ENCODE assay signal across 10 mouse cellular contexts in genomic region chr6:52174968-52175751, GRCm38 (mm10). TPM values are rescaled to one million over a fixed set of nuclear protein-coding genes. Genes with fewer than 3 reads are reported as not detected.
DNase-seq lines count a peak whose midpoint lies in the region; ATAC-seq and TF ChIP-seq lines count a peak whose summit lies in the region.
"Had no signal": no experiment of that assay in that cellular context is flagged by ENCODE, and none has a peak within 500 bp of the region (broad histone marks: within the 10 kb centered on the region; RNA-seq: fewer than 3 reads in every experiment).

No protein-coding gene starts in this region.

- H3K4me2 ChIP-seq in lung, postnatal 0 days (replicated peaks; ENCODE audit: low read depth, low read length): peak overlapping the region; percentile 62

- TF ChIP-seq CTCF in kidney, adult 2 months (conservative IDR thresholded peaks at IDR 0.05; ENCODE audit: insufficient read depth, insufficient read length, low read depth, low read length): no peak
- TF ChIP-seq CTCF in lung, postnatal 0 days (IDR thresholded peaks at IDR 0.05): no peak

- WGBS in kidney, adult 2 months: 15% methylated on average over 41 of the region's 41 CpGs
- whole genome bisulfite sequencing in lung, postnatal 0 days: 1% methylated on average over 35 of the region's 41 CpGs

- no peak for TF ChIP-seq POLR2A in kidney, adult 2 months (IDR thresholded peaks at IDR 0.05; ENCODE audit: low read depth, low read length)

- no peak for TF ChIP-seq EP300 in lung, postnatal 0 days (IDR thresholded peaks at IDR 0.05)

- no peaks in the 10 kb centered on the region for H3K9me3 ChIP-seq in lung, postnatal 0 days (ENCODE audit: low read length)

- H3K9ac ChIP-seq in lung, postnatal 0 days (replicated peaks; ENCODE audit: low read depth): peak overlapping the region; percentile 65

- peak overlapping the region; percentile 3; the same call in 1 of the 2 replicates for H3K27ac ChIP-seq in kidney, adult 2 months (ENCODE audit: insufficient read depth, low read depth, low read length)
- peak overlapping the region; percentile 89 for H3K27ac ChIP-seq in lung, postnatal 0 days (ENCODE audit: low read length)

- H3K4me3 ChIP-seq in kidney, adult 2 months (ENCODE audit: insufficient read depth, low read depth, low read length): peak overlapping the region; percentile 29
- H3K4me3 ChIP-seq in lung, postnatal 0 days (ENCODE audit: low read depth, low read length): peak overlapping the region; percentile 56

- ATAC-seq in lung, postnatal 0 days: peak; percentile 28
- no peak for ATAC-seq in CD4-positive, CD25-positive, alpha-beta regulatory T cell, adult 4 months

- no peaks in the 10 kb centered on the region for H3K36me3 ChIP-seq in kidney, adult 2 months (ENCODE audit: control insufficient read depth, insufficient read depth, low read length)
- no peaks in the 10 kb centered on the region for H3K36me3 ChIP-seq in lung, postnatal 0 days (ENCODE audit: insufficient read depth, low read length)

- peak; percentile 67 for DNase-seq in adrenal gland, adult 2 months
- no peak for DNase-seq in adrenal gland, postnatal 4 days (ENCODE audit: low spot score in 2 of 2)
- peak; percentile 91 for DNase-seq in embryo, embryonic 10.5 days (ENCODE audit: low spot score)
- peak; percentile 66 for DNase-seq in kidney, adult 2 months
- peak; percentile 82 for DNase-seq in lung, postnatal 0 days (ENCODE audit: low spot score)
- DNase-seq in urinary bladder, postnatal 36 days (ENCODE audit: low spot score in 2 of 2): no peak
- no peak for DNase-seq in right cerebral cortex, postnatal 36 days (ENCODE audit: low spot score in 2 of 2)
- DNase-seq: cerebellum, adult 18-20 months had no signal

- no peaks in the 10 kb centered on the region for H3K27me3 ChIP-seq in kidney, adult 2 months (replicated peaks; ENCODE audit: control insufficient read depth, insufficient read depth, low read length)
- H3K27me3 ChIP-seq in lung, postnatal 0 days (replicated peaks; ENCODE audit: insufficient read depth, low read length): peaks cover 4% of the 10 kb centered on the region; the same call in 1 of the 2 replicates

- H3K4me1 ChIP-seq in kidney, adult 2 months (ENCODE audit: control insufficient read depth, insufficient read depth, low read length): peaks cover 30% of the 10 kb centered on the region; the same call in 1 of the 2 replicates
- H3K4me1 ChIP-seq in lung, postnatal 0 days (ENCODE audit: insufficient read depth, low read depth, low read length): peaks cover 1% of the 10 kb centered on the region; the same call in 1 of the 2 replicates

RNA-seq across cellular contexts. Expression of gene 5730596B20Rik, which starts 2.1 kb away (rescaled TPM):
- total RNA-seq in adrenal gland, adult 2 months (2021): under 1 TPM; 0.35 to 0.41 TPM
- polyA plus RNA-seq in adrenal gland, adult 2 months (2012; rRNA removed): 0.02 and 0.04 TPM in 2 replicates
- 1 to 10 TPM; 1.0 to 1.6 TPM for total RNA-seq in adrenal gland, postnatal 4 days (2021)
- 0.19 and 0.22 TPM in 2 replicates for polyA plus RNA-seq in kidney, adult 2 months (2012; rRNA removed)
- polyA plus RNA-seq in lung, postnatal 0 days (2015; fragmentation: Nextera tagmentation; extraction: Ambion mirVana): 1.5 and 1.6 TPM in 2 replicates
- not detected for polyA plus RNA-seq in CD4-positive, CD25-positive, alpha-beta regulatory T cell, adult 4 months (2017; shearing (Covaris generic))
- total RNA-seq: megakaryocyte progenitor cell, adult 5-6 weeks had no signal

RNA-seq across cellular contexts. Expression of gene Hoxa2, which starts 10.5 kb away (rescaled TPM):
- total RNA-seq in adrenal gland, adult 2 months (2021): 1 to 10 TPM; 1.5 to 2.6 TPM
- 1.1 and 1.7 TPM in 2 replicates for polyA plus RNA-seq in adrenal gland, adult 2 months (2012; rRNA removed)
- 1 to 10 TPM; 5.3 to 6.2 TPM for total RNA-seq in adrenal gland, postnatal 4 days (2021)
- polyA plus RNA-seq in kidney, adult 2 months (2012; rRNA removed): 1.3 and 1.6 TPM in 2 replicates
- polyA plus RNA-seq in lung, postnatal 0 days (2015; fragmentation: Nextera tagmentation; extraction: Ambion mirVana): 7.2 and 8.2 TPM in 2 replicates
- not detected for polyA plus RNA-seq in CD4-positive, CD25-positive, alpha-beta regulatory T cell, adult 4 months (2017; shearing (Covaris generic))

RNA-seq across cellular contexts. Expression of gene Hoxa4, which starts 16.4 kb away (rescaled TPM):
- total RNA-seq in adrenal gland, adult 2 months (2021): 1 to 10 TPM; 2.2 to 6.3 TPM
- 0.99 and 4.0 TPM in 2 replicates for polyA plus RNA-seq in adrenal gland, adult 2 months (2012; rRNA removed)
- 1 to 10 TPM; 6.5 to 7.3 TPM for total RNA-seq in adrenal gland, postnatal 4 days (2021)
- 2.8 TPM in 2 replicates for polyA plus RNA-seq in kidney, adult 2 months (2012; rRNA removed)
- polyA plus RNA-seq in lung, postnatal 0 days (2015; fragmentation: Nextera tagmentation; extraction: Ambion mirVana): 3.7 and 3.9 TPM in 2 replicates
- not detected for polyA plus RNA-seq in CD4-positive, CD25-positive, alpha-beta regulatory T cell, adult 4 months (2017; shearing (Covaris generic))

RNA-seq across cellular contexts. Expression of gene Hoxa1, which starts 17.0 kb away (rescaled TPM):
- under 1 TPM; 0.52 to 0.86 TPM for total RNA-seq in adrenal gland, adult 2 months (2021)
- polyA plus RNA-seq in adrenal gland, adult 2 months (2012; rRNA removed): 0.47 and 0.68 TPM in 2 replicates
- 1 to 10 TPM; 1.2 to 1.4 TPM for total RNA-seq in adrenal gland, postnatal 4 days (2021)
- 1.2 and 1.3 TPM in 2 replicates for polyA plus RNA-seq in kidney, adult 2 months (2012; rRNA removed)
- 0.65 and 1.0 TPM in 2 replicates for polyA plus RNA-seq in lung, postnatal 0 days (2015; fragmentation: Nextera tagmentation; extraction: Ambion mirVana)
- polyA plus RNA-seq in CD4-positive, CD25-positive, alpha-beta regulatory T cell, adult 4 months (2017; shearing (Covaris generic)): not detected

RNA-seq across cellular contexts. Expression of gene Hoxa5, which starts 29.2 kb away (rescaled TPM):
- total RNA-seq in adrenal gland, adult 2 months (2021): 10 to 100 TPM; 13.6 to 22.8 TPM
- 12.9 and 16.3 TPM in 2 replicates for polyA plus RNA-seq in adrenal gland, adult 2 months (2012; rRNA removed)
- total RNA-seq in adrenal gland, postnatal 4 days (2021): 10 to 100 TPM; 25.9 TPM
- polyA plus RNA-seq in kidney, adult 2 months (2012; rRNA removed): 6.9 and 8.1 TPM in 2 replicates
- 39.7 and 40.3 TPM in 2 replicates for polyA plus RNA-seq in lung, postnatal 0 days (2015; fragmentation: Nextera tagmentation; extraction: Ambion mirVana)
- not detected for polyA plus RNA-seq in CD4-positive, CD25-positive, alpha-beta regulatory T cell, adult 4 months (2017; shearing (Covaris generic))

Comparison
In these comparisons a context has a peak if more than half of its experiments do, and no peak if none do; other contexts are left out.
1. DNase-seq: peak in adrenal gland, adult 2 months (single experiment), embryo, embryonic 10.5 days (single experiment), kidney, adult 2 months (single experiment) and lung, postnatal 0 days (single experiment); none in adrenal gland, postnatal 4 days (0 of 2), urinary bladder, postnatal 36 days (0 of 2) and right cerebral cortex, postnatal 36 days (0 of 2).